Mouse (Mus musculus) retina, adult 2 months (tissue): ENCODE results near the gene Cwf19l1.

ENCODE experiments used
- DNase-seq: peaks from one replicate; pipeline ENCODE4 v3.0.0-alpha.2; 2012; ENCODE audit warnings: low read depth, low spot score

Cwf19l1 gene

GRCm38 (mm10) chr19:44060226-44060625, 75.5 kb downstream of the Cwf19l1 start:
- DNase-seq = no peak
